30 mouse cellular contexts compared by ENCODE assay signal in the genomic region with DNA sequence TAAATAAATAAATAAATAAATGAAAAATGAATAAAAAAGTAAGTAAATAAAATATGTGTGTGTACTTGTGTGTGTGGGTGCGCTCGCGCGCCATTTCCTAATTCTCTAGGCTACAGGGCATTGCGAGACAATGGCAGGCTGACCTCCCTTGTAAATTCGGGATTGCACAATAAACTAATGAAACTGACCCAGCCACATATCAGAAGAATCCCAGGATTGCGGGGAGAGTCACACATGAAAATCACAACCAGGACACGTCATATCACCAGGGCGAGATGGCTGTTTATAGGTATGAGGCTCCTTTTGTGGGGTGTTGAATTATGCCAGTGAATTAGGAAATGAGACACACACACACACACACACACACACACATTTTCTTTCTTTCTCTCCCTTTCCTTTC. TPM values are rescaled to one million over a fixed set of nuclear protein-coding genes. Genes with fewer than 3 reads are reported as not detected.
DNase-seq lines count a peak whose midpoint lies in the region; ATAC-seq lines count a peak whose summit lies in the region.
"Had no signal": no experiment of that assay in that cellular context is flagged by ENCODE, and none has a peak within 500 bp of the region (broad histone marks: within the 10 kb centered on the region; RNA-seq: fewer than 3 reads in every experiment).

No protein-coding gene starts in this region.

- WGBS in forebrain, embryonic 13.5 days: 95% methylated on average over 9 of the region's 9 CpGs
- WGBS in forebrain, embryonic 12.5 days: 91% methylated on average over 9 of the region's 9 CpGs
- WGBS in midbrain, embryonic 11.5 days: 95% methylated on average over 9 of the region's 9 CpGs
- 92% methylated on average over 9 of the region's 9 CpGs for WGBS in midbrain, embryonic 15.5 days

- no peak overlapping the region for H3K4me3 ChIP-seq in forebrain, embryonic 13.5 days
- no peak overlapping the region for H3K4me3 ChIP-seq in forebrain, embryonic 12.5 days (replicated peaks)
- H3K4me3 ChIP-seq in midbrain, embryonic 11.5 days (ENCODE audit: low read depth, low read length): no peak overlapping the region
- H3K4me3 ChIP-seq in midbrain, embryonic 15.5 days: no peak overlapping the region
- H3K4me3 ChIP-seq: embryonic facial prominence, embryonic 10.5 days; embryonic facial prominence, embryonic 13.5 days; gastrocnemius, adult 2 months; heart, embryonic 12.5 days; heart, embryonic 15.5 days; hindbrain, embryonic 10.5 days; hindbrain, embryonic 13.5 days; intestine, embryonic 15.5 days had no signal

- no peaks in the 10 kb centered on the region for H3K9me3 ChIP-seq in forebrain, embryonic 13.5 days (replicated peaks)
- no peaks in the 10 kb centered on the region for H3K9me3 ChIP-seq in forebrain, embryonic 12.5 days
- H3K9me3 ChIP-seq in midbrain, embryonic 11.5 days (ENCODE audit: control insufficient read depth, low read length): no peaks in the 10 kb centered on the region
- no peaks in the 10 kb centered on the region for H3K9me3 ChIP-seq in midbrain, embryonic 15.5 days
- H3K9me3 ChIP-seq: embryonic facial prominence, embryonic 10.5 days; embryonic facial prominence, embryonic 13.5 days; heart, embryonic 15.5 days; hindbrain, embryonic 10.5 days; hindbrain, embryonic 13.5 days; intestine, embryonic 15.5 days had no signal

- DNase-seq in midbrain, embryonic 11.5 days (ENCODE audit: low spot score, missing footprints): peak; percentile 88
- DNase-seq in Muller cell, postnatal 12 days (ENCODE audit: inconsistent ontology term): peak; percentile 75
- no peak for DNase-seq in cerebellum, postnatal 4 days (ENCODE audit: low spot score in 2 of 2)
- DNase-seq: adrenal gland, postnatal 14 days; cerebellum, adult 11 months; cerebellum, adult 9-11 months; cerebellum, postnatal 25 days; embryo, embryonic 11 days; forebrain, postnatal 0 days; gastrocnemius, adult 2 months; gastrocnemius, postnatal 14 days; heart, adult 18-20 months; heart, postnatal 10 days; heart, postnatal 36 days; kidney, adult 11 months had no signal

- H3K4me2 ChIP-seq in forebrain, embryonic 13.5 days: no peak overlapping the region
- H3K4me2 ChIP-seq in forebrain, embryonic 12.5 days: no peak overlapping the region
- H3K4me2 ChIP-seq in midbrain, embryonic 11.5 days: no peak overlapping the region
- H3K4me2 ChIP-seq in midbrain, embryonic 15.5 days: no peak overlapping the region
- H3K4me2 ChIP-seq: embryonic facial prominence, embryonic 13.5 days; heart, embryonic 12.5 days; heart, embryonic 15.5 days; hindbrain, embryonic 13.5 days; intestine, embryonic 15.5 days had no signal

- H3K9ac ChIP-seq in forebrain, embryonic 13.5 days: no peak overlapping the region
- H3K9ac ChIP-seq in forebrain, embryonic 12.5 days: no peak overlapping the region
- no peak overlapping the region for H3K9ac ChIP-seq in midbrain, embryonic 11.5 days (ENCODE audit: low read length)
- no peak overlapping the region for H3K9ac ChIP-seq in midbrain, embryonic 15.5 days
- H3K9ac ChIP-seq: embryonic facial prominence, embryonic 13.5 days; forebrain, postnatal 0 days; heart, embryonic 12.5 days; heart, embryonic 15.5 days; hindbrain, embryonic 13.5 days; intestine, embryonic 15.5 days had no signal

- H3K36me3 ChIP-seq in forebrain, embryonic 13.5 days (ENCODE audit: poor library complexity, severe bottlenecking): peaks cover 25% of the 10 kb centered on the region
- H3K36me3 ChIP-seq in forebrain, embryonic 12.5 days (replicated peaks): peaks cover 22% of the 10 kb centered on the region
- H3K36me3 ChIP-seq in midbrain, embryonic 11.5 days (ENCODE audit: control insufficient read depth, insufficient read depth, low read length): peaks cover 6% of the 10 kb centered on the region; the same call in 1 of the 2 replicates
- peaks cover 14% of the 10 kb centered on the region for H3K36me3 ChIP-seq in midbrain, embryonic 15.5 days (replicated peaks)
- H3K36me3 ChIP-seq: heart, embryonic 12.5 days; heart, embryonic 15.5 days; intestine, embryonic 15.5 days had no signal

- H3K4me1 ChIP-seq in forebrain, embryonic 13.5 days: peaks cover 23% of the 10 kb centered on the region
- H3K4me1 ChIP-seq in forebrain, embryonic 12.5 days: peaks cover 14% of the 10 kb centered on the region
- no peaks in the 10 kb centered on the region for H3K4me1 ChIP-seq in midbrain, embryonic 11.5 days (ENCODE audit: control insufficient read depth, insufficient read depth, low read length)
- peaks cover 10% of the 10 kb centered on the region for H3K4me1 ChIP-seq in midbrain, embryonic 15.5 days
- H3K4me1 ChIP-seq: heart, embryonic 12.5 days; intestine, embryonic 15.5 days had no signal

- H3K27ac ChIP-seq in forebrain, embryonic 13.5 days: peak overlapping the region; percentile 25; the same call in 1 of the 2 replicates
- no peak overlapping the region for H3K27ac ChIP-seq in forebrain, embryonic 12.5 days
- H3K27ac ChIP-seq in midbrain, embryonic 11.5 days (ENCODE audit: low read depth, low read length): no peak overlapping the region
- no peak overlapping the region for H3K27ac ChIP-seq in midbrain, embryonic 15.5 days
- H3K27ac ChIP-seq: embryonic facial prominence, embryonic 10.5 days; embryonic facial prominence, embryonic 13.5 days; gastrocnemius, adult 2 months; heart, embryonic 15.5 days; hindbrain, embryonic 10.5 days; intestine, embryonic 15.5 days had no signal

- H3K27me3 ChIP-seq in forebrain, embryonic 13.5 days: no peaks in the 10 kb centered on the region
- H3K27me3 ChIP-seq in forebrain, embryonic 12.5 days: no peaks in the 10 kb centered on the region
- H3K27me3 ChIP-seq in midbrain, embryonic 11.5 days (ENCODE audit: control insufficient read depth, insufficient read depth, low read length): no peaks in the 10 kb centered on the region
- H3K27me3 ChIP-seq in midbrain, embryonic 15.5 days (replicated peaks): no peaks in the 10 kb centered on the region
- H3K27me3 ChIP-seq: embryonic facial prominence, embryonic 13.5 days; heart, embryonic 12.5 days; heart, embryonic 15.5 days; hindbrain, embryonic 13.5 days; intestine, embryonic 15.5 days had no signal

- no peak for ATAC-seq in forebrain, embryonic 13.5 days
- no peak for ATAC-seq in forebrain, embryonic 12.5 days (ENCODE audit: low FRiP score)
- ATAC-seq in midbrain, embryonic 11.5 days (ENCODE audit: low FRiP score): no peak
- ATAC-seq in midbrain, embryonic 15.5 days (replicated peaks): no peak
- ATAC-seq: activated CD4-positive, CD25-positive, alpha-beta regulatory T cell, adult 4 months; CD4-positive, CD25-positive, alpha-beta regulatory T cell, adult 4 months; forebrain, postnatal 0 days; hindbrain, embryonic 16.5 days; intestine, embryonic 15.5 days had no signal

RNA-seq across cellular contexts. Expression of gene Gm6525, which starts 25.6 kb away (rescaled TPM):
- 3.7 and 4.1 TPM in 2 replicates for polyA plus RNA-seq in forebrain, embryonic 13.5 days (2015; fragmentation: Nextera tagmentation; extraction: Ambion mirVana)
- polyA plus RNA-seq in forebrain, embryonic 12.5 days (2016; fragmentation: Nextera tagmentation; extraction: Ambion mirVana): 1.5 and 2.5 TPM in 2 replicates
- polyA plus RNA-seq in midbrain, embryonic 11.5 days (2014; fragmentation: Nextera tagmentation; extraction: Ambion mirVana): 0.83 and 1.4 TPM in 2 replicates
- 2.0 and 2.5 TPM in 2 replicates for polyA plus RNA-seq in midbrain, embryonic 15.5 days (2015; fragmentation: Nextera tagmentation; extraction: Ambion mirVana)
- polyA plus RNA-seq: activated CD4-positive, CD25-positive, alpha-beta regulatory T cell, adult 4 months; cerebellum, adult 2 months; cortical plate, adult 2 months; heart, embryonic 12.5 days had no signal

RNA-seq across cellular contexts. Expression of gene Mnd1, which starts 43.9 kb away (rescaled TPM):
- polyA plus RNA-seq in forebrain, embryonic 13.5 days (2015; fragmentation: Nextera tagmentation; extraction: Ambion mirVana): 5.3 and 5.9 TPM in 2 replicates
- 8.5 and 10.5 TPM in 2 replicates for polyA plus RNA-seq in forebrain, embryonic 12.5 days (2016; fragmentation: Nextera tagmentation; extraction: Ambion mirVana)
- polyA plus RNA-seq in midbrain, embryonic 11.5 days (2014; fragmentation: Nextera tagmentation; extraction: Ambion mirVana): 9.0 and 10.8 TPM in 2 replicates
- 1.6 and 1.8 TPM in 2 replicates for polyA plus RNA-seq in midbrain, embryonic 15.5 days (2015; fragmentation: Nextera tagmentation; extraction: Ambion mirVana)

Comparison
In these comparisons a context has a peak if more than half of its experiments do, and no peak if none do; other contexts are left out.
1. DNase-seq: peak in midbrain, embryonic 11.5 days (single experiment) and Muller cell, postnatal 12 days (single experiment); none in cerebellum, postnatal 4 days (0 of 2).